Mouse (Mus musculus) stomach, embryonic 14.5 days (tissue): ENCODE data around the gene Syngr1. TPM values are rescaled to one million over a fixed set of nuclear protein-coding genes. Genes with fewer than 3 reads are reported as not detected.
A peak's percentile ranks its signal among the peaks of the same experiment; 100 is the strongest.

ENCODE experiments used
- ATAC-seq: fragments of 200-750 bp; cut with Nextera tagmentation; 2 replicates; pipeline ENCODE4 v1.8.0; 2017; ENCODE audit warnings: low read depth, moderate TSS enrichment; ENCODE audit not compliant: insufficient number of reproducible peaks, insufficient read depth, low FRiP score
- H3K27ac ChIP-seq: fragments of 300-500 bp; sonication (generic); 2 replicates; pipeline ENCODE4 v1.5.1; 2014; ENCODE audit warnings: mild to moderate bottlenecking, low read length, moderate library complexity, mixed read lengths
- H3K27me3 ChIP-seq: fragments of 300-500 bp; sonication (generic); 2 replicates; pipeline ENCODE4 v1.6.1; 2014; ENCODE audit warnings: low read length, control low read depth, mixed read lengths; ENCODE audit not compliant: control insufficient read depth, insufficient read depth
- H3K36me3 ChIP-seq: fragments of 300-500 bp; sonication (generic); 2 replicates; pipeline ENCODE4 v1.6.1; 2014; ENCODE audit warnings: mild to moderate bottlenecking, control low read depth, low read length, moderate library complexity, mixed read lengths; ENCODE audit not compliant: control insufficient read depth, insufficient read depth
- H3K4me1 ChIP-seq: fragments of 300-500 bp; sonication (generic); 2 replicates; pipeline ENCODE4 v1.6.1; 2014; ENCODE audit warnings: low read length, control low read depth, mixed read lengths; ENCODE audit not compliant: control insufficient read depth, insufficient read depth
- H3K4me2 ChIP-seq: fragments of 300-500 bp; sonication (generic); replicated peaks from 2 replicates; pipeline ENCODE4 v1.6.1; 2014; ENCODE audit warnings: low read depth, low read length, control low read depth
- H3K4me3 ChIP-seq: fragments of 300-500 bp; sonication (generic); 2 replicates; pipeline ENCODE4 v1.5.1; 2014; ENCODE audit warnings: low read depth, low read length, control low read depth
- H3K9ac ChIP-seq: fragments of 300-500 bp; sonication (generic); replicated peaks from 2 replicates; pipeline ENCODE4 v1.6.1; 2014; ENCODE audit warnings: low read depth, mild to moderate bottlenecking, control low read depth, low read length, moderate library complexity, mixed read lengths
- H3K9me3 ChIP-seq: fragments of 300-500 bp; sonication (generic); 2 replicates; pipeline ENCODE4 v1.6.1; 2016; ENCODE audit warnings: low read depth, low read length, control low read depth; ENCODE audit not compliant: control insufficient read depth
- WGBS: fragments of 180-500 bp; shearing (Covaris S2); extraction: QIAGEN DNeasy Blood & Tissue Kit; methylation state at CpG from one replicate; pipeline ENCODE4 v1.1.7; 2014; 5-methylcytosine and 5-hydroxymethylcytosine counted together
- microRNA-seq: library from miRNA; unstranded; fragments of <30 nt; microRNA quantifications from one replicate; pipeline ENCODE4, GENCODE M21; 2016
- polyA plus RNA-seq: library from polyadenylated mRNA; unstranded; fragments of >200 nt; fragmentation: Nextera tagmentation; extraction: Ambion mirVana; gene quantifications from 2 replicates; pipeline ENCODE4 v1.2.1, GENCODE M21; 2014

The Syngr1 gene
- polyA plus RNA-seq, 1 experiment from 2014 or later, result 38.8 TPM

DNA sequence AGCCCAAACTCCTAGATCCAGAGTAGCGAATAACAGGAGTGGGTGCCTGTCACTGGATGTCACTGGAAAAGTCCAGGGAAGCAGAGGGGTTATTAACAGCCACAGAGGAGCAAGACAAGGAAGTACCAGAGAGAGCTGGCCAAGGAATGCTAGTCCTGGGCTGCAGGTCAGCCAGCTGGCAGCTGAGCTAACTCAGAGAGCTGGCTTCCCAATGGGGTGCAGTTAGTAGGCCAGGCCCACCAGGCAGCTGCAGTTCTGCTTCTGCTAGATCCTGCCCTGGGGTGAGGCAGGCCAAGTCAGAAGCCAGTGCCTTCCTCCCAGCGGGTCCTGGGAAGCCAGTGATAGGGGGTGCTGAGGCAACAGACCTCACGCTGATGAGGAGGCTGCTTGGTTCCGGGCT lies 69.6 kb downstream of the Syngr1 start:
- no peak for ATAC-seq
- WGBS, result 88% methylated on average over 4 of the region's 4 CpGs
- H3K4me2 ChIP-seq, result no peak overlapping the region
- H3K27me3 ChIP-seq, result no peaks in the 10 kb centered on the region
- H3K9me3 ChIP-seq, result no peaks in the 10 kb centered on the region
- H3K36me3 ChIP-seq, result peaks cover 39% of the 10 kb centered on the region
- H3K9ac ChIP-seq, result no peak overlapping the region
- H3K4me1 ChIP-seq, result peaks cover 11% of the 10 kb centered on the region; the same call in 1 of the 2 replicates
- H3K4me3 ChIP-seq, result no peak overlapping the region
- H3K27ac ChIP-seq, result peak overlapping the region; percentile 95; the same call in 1 of the 2 replicates

- Histone ChIP-seq H3K9ac (no peak overlapping the region), H3K4me1 (peaks cover 11% of the 10 kb centered on the region; the same call in 1 of the 2 replicates), H3K27me3 (no peaks in the 10 kb centered on the region), H3K4me2 (no peak overlapping the region), H3K4me3 (no peak overlapping the region), H3K27ac (peak overlapping the region; percentile 95; the same call in 1 of the 2 replicates), H3K36me3 (peaks cover 34% of the 10 kb centered on the region), H3K9me3 (no peaks in the 10 kb centered on the region)
- ATAC-seq, result no peak
- WGBS, result 89% methylated on average over 3 of the region's 3 CpGs
These were observed 70.1 kb downstream of the Syngr1 start for GRCm38 (mm10) chr15:80161199-80161598.

GRCm38 (mm10) chr15:80162401-80162964 lies 71.3 kb downstream of the Syngr1 start:
- H3K36me3 ChIP-seq, result peaks cover 30% of the 10 kb centered on the region
- 77% methylated on average over 4 of the region's 4 CpGs for WGBS
- no peak overlapping the region for H3K27ac ChIP-seq
- H3K4me2 ChIP-seq, result no peak overlapping the region
- H3K4me3 ChIP-seq, result no peak overlapping the region
- ATAC-seq, result no peak
- H3K4me1 ChIP-seq, result peaks cover 11% of the 10 kb centered on the region; the same call in 1 of the 2 replicates
- no peaks in the 10 kb centered on the region for H3K9me3 ChIP-seq
- no peak overlapping the region for H3K9ac ChIP-seq
- no peaks in the 10 kb centered on the region for H3K27me3 ChIP-seq

- peaks cover 7% of the 10 kb centered on the region; the same call in 1 of the 2 replicates for H3K4me1 ChIP-seq
- WGBS, result 80% methylated on average over 11 of the region's 11 CpGs
- no peak overlapping the region for H3K9ac ChIP-seq
- H3K4me2 ChIP-seq, result no peak overlapping the region
- peaks cover 26% of the 10 kb centered on the region for H3K36me3 ChIP-seq
- no peaks in the 10 kb centered on the region for H3K9me3 ChIP-seq
- no peak overlapping the region for H3K4me3 ChIP-seq
- H3K27ac ChIP-seq, result no peak overlapping the region
- no peak for ATAC-seq
- H3K27me3 ChIP-seq, result no peaks in the 10 kb centered on the region
These were observed 72.1 kb downstream of the Syngr1 start for GRCm38 (mm10) chr15:80163274-80163673.

- H3K27me3 ChIP-seq, result no peaks in the 10 kb centered on the region
- H3K4me2 ChIP-seq, result no peak overlapping the region
- no peak overlapping the region for H3K4me3 ChIP-seq
- H3K4me1 ChIP-seq, result peaks cover 7% of the 10 kb centered on the region; the same call in 1 of the 2 replicates
- 88% methylated on average over 4 of the region's 4 CpGs for WGBS
- peaks cover 23% of the 10 kb centered on the region for H3K36me3 ChIP-seq
- H3K9ac ChIP-seq, result no peak overlapping the region
- ATAC-seq, result no peak
- no peak overlapping the region for H3K27ac ChIP-seq
- no peaks in the 10 kb centered on the region for H3K9me3 ChIP-seq
These were observed 72.6 kb downstream of the Syngr1 start for GRCm38 (mm10) chr15:80163716-80164115.

GRCm38 (mm10) chr15:80165396-80165795 lies 74.3 kb downstream of the Syngr1 start:
- Histone ChIP-seq H3K9ac (no peak overlapping the region), H3K4me3 (no peak overlapping the region), H3K27ac (no peak overlapping the region), H3K4me1 (peaks cover 3% of the 10 kb centered on the region; the same call in 1 of the 2 replicates), H3K9me3 (no peaks in the 10 kb centered on the region), H3K36me3 (peaks cover 18% of the 10 kb centered on the region), H3K4me2 (no peak overlapping the region), H3K27me3 (no peaks in the 10 kb centered on the region)
- WGBS, result 43% methylated on average over 5 of the region's 5 CpGs
- ATAC-seq, result no peak

Small RNA genes lying within 50 kb of the gene (microRNA-seq; reads per million reads assigned to microRNA genes)
- 32.3 reads per million, percentile 34 among the genes with 10 or more reads in this experiment for gene Snord43

Other genes starting within 250 kb of the Syngr1 start
- gene Apobec3, start 199.7 kb upstream of the Syngr1 start, polyA plus RNA-seq, result 17.4 and 18.4 TPM in 2 replicates
- 5.0 and 5.8 TPM in 2 replicates for gene Cbx7, start 120.2 kb upstream of the Syngr1 start, polyA plus RNA-seq
- 5.0 and 6.2 TPM in 2 replicates for gene Pdgfb, start 76.4 kb upstream of the Syngr1 start, polyA plus RNA-seq
- gene Rpl3, start 534 bp downstream of the Syngr1 start, polyA plus RNA-seq, result 1,379 and 1,439 TPM in 2 replicates
- 32.2 and 34.9 TPM in 2 replicates for gene Tab1, start 41.8 kb downstream of the Syngr1 start, polyA plus RNA-seq
- gene Mgat3, start 82.4 kb downstream of the Syngr1 start, polyA plus RNA-seq, result 12.8 and 13.7 TPM in 2 replicates
- 34.5 and 36.4 TPM in 2 replicates for gene Mief1, start 142.7 kb downstream of the Syngr1 start, polyA plus RNA-seq
- not detected in 2 replicates for gene AC140267.1, start 144.5 kb downstream of the Syngr1 start, polyA plus RNA-seq
- 114 and 127 TPM in 2 replicates for gene Atf4, start 163.8 kb downstream of the Syngr1 start, polyA plus RNA-seq
- gene Rps19bp1, start 173.0 kb downstream of the Syngr1 start, polyA plus RNA-seq, result 53.4 and 61.8 TPM in 2 replicates
- not detected in 2 replicates for gene Cacna1i, start 195.9 kb downstream of the Syngr1 start, polyA plus RNA-seq